Mouse (Mus musculus) forelimb bud, embryonic 11.5 days (tissue): Measurements from ENCODE around the gene Gja6.

Experiments used
- DNase-seq: peaks from one replicate; pipeline ENCODE4 v3.0.0-alpha.2; 2012; ENCODE audit warnings: low read depth, low spot score

Gja6 gene

DNA sequence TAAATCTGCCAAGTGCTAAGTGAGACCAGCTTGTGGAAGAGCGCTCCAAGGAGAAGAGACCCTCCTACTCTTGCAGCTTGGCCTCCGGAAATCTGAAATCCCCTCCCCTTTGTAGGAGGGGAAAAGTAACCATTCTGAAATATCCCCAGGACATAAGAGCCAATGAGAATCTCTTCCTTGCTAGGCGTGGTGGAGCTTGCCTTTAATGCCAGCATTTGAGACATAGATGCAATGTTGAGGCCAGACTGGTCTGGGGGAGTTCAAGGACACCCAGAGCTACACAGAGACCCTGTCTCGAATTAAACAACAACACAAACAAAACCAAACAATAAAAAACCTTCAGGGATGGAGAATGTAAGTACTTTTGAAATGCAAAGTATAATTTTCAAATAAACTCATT lies at the start of gene Gja6:
TSS of gene Gja6 (minus strand) at position 101 of the 400 bp plus-strand sequence.
- no peak for DNase-seq

DNA sequence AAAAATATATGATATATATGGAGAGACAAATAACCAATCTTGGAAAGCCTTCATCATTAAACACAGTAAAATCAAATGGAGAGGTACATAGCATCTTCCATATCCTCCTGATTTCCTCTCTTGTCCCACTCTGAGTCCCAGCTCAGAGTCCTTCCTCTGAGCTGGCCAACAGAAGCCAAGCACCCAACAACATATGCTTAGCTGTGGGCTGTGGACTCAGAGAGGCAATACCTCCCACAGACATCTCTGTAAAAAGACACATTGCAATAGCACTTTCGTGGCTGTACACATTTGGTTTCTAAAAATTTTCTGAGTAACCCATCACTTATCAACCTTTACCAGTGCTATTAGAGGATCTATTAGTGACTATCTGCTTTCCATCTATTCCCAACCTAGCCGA lies 42.7 kb upstream of the Gja6 start:
- DNase-seq = no peak

DNA sequence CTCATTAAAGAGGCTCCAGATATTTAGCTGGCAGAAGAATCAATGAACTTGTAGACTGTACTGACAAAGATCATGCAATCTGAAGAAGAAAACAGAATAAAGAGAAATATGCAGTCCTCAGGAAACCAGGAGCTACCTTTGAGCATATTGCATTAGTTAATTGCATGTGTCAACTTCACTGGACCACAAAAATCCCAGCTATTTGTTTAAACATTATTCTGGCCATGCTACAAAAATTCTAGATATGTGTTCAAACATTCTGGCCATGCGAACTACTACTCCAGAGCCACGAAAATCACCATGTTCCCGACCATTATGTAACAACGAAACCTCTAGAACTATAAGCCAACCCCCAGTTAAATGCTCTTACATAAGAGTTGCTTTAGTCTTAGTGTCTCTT lies 37.9 kb upstream of the Gja6 start:
- no peak for DNase-seq

DNA sequence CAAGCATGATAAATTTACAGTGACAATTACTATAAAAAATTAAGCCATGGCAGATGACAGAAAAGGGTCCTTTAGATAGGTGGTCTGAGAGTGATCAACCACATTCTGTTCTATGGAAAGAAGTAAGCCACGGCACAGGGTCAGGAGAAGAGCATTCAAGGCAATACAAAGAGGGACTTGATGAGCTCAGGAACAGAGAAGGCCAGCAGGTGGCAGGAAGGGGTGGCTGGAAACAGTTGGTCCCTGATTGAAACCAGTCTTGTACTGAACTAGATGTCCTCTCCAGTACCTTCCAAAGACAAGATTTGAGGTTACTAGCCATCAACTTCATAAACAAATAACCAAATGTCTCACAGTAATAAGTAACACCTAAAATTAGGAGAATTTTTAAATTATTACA lies 28.7 kb upstream of the Gja6 start:
- DNase-seq = no peak

DNA sequence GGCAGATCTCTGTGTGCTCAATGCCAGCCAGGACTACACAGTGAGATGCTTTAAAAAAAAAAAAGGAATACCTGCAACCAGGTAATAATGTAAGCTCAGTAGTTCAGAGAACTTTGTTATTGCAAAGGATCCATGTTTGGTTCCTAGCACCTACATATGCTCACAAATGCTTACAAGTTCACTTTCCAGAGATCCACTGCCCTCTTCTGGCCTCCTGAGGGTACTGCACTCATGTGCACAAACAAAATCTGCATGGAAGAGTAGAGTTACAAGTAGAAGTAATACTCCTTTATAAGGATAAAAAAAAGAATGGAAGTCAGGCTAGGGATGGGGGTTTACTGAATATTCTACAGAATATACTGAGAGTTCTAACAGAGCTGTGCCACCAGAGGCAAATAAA lies 23.8 kb upstream of the Gja6 start:
- DNase-seq = no peak

DNA sequence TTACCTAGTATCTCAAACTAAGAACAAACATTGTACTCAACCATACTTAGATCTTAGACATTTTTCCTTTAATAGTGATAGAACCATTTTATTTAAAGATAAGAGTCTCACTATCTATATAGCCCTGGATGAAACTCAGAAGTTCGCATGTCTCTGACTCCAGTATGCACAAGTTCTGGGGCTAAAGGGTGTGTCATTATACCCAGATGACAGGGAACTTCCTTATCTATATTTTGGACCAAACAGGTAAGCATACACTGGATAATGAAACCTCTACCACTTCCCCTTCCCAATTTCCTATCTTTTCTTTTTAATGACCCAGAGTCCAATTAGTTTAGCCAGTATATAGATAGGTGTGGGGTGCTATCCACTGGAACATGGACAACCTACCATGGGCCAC lies 22.0 kb upstream of the Gja6 start:
- DNase-seq = no peak

DNA sequence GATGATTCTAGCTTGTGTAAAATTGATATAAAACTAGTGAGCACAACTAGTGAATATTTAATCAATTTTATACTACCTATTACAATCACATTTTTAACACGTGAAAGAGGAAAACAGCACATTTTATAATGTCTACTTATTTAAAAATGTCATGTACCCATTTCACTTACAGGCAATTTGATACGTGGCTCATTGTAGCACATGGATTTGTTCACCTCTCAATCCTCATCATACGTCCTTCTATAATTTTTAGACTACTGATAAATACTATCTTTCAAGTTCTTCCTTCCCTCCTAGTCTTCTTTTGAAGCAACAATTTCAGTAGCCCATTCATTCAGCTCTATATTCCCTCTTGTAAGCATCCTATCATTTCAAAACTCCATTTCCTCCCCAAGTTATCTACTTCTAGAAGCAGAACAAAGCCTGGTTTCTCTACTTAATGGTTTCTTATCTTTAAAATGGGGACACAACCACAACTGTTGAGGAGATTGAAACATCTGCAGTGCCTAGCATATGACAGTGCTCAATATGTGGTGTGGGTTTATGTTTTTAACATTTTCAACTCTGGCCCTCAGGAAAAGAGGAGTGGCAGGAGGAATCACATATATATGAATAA lies 12.3 kb upstream of the Gja6 start:
- no peak for DNase-seq

DNA sequence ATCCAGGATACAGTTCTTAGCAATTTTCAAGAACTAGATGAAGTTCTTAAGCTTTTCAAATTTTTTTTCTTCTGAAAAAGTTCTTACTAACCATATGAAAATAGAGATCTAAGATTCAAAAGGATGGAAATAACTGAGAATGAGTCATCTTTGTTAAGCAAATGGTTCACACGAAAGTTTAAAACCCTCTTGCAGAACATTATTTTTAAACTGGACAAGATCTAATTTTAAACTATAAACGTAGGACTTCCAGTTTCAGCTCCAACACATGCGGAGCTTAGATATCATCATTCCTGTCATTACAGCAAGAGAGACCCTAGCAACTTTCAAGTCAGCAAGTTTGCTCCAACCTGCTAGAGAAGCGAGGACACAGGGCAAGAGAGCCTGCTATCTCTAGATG lies 375 bp downstream of the Gja6 start:
- DNase-seq = no peak

DNA sequence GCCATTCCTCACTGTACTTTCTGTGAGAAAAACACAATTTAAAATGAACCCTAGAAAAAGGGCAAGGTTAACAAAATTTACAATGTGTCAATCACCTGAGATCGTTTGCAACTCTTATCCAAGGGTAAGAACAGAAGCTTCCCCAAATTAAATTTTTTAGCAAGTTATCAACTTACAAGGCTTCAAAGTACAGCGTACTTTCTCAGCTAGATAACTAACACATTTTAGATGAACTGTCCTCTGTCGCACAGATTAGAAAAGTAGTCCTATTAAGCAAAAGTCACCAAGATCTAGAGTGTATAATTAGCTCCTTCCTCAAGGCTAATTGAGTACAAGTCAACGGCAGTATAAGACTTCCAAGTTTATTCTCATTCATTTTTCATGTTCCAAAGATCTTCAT lies 939 bp downstream of the Gja6 start:
- no peak for DNase-seq

DNA sequence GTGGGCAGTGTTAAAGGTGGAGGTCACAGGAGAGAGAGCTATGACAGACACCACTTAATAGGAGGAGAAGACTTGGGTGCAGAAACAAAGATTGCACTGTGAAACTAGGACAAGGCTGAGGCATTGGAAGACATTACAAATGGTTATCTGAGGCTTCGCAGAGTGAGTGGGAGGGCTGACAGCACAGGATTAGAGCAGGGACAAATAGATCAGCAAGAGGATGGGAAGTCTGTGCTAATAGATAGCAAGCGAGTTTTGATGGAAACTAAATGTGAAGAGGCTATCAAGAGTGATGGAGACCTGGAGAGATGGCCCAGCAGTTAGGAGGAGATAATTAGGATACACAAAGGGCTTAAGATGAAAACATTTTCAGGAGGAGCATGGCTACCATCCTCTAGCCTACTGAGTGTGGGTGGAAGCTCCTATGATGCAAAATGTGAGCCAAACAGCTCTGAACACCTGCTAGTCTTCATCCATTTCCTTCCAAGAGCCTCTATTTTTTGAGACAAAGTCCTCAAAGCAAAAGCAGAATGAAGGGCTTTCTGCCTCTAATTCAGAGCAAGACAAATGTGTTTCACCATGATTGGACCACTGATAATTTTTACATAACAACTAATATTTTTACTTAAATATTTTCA lies 1.7 kb downstream of the Gja6 start:
- no peak for DNase-seq

DNA sequence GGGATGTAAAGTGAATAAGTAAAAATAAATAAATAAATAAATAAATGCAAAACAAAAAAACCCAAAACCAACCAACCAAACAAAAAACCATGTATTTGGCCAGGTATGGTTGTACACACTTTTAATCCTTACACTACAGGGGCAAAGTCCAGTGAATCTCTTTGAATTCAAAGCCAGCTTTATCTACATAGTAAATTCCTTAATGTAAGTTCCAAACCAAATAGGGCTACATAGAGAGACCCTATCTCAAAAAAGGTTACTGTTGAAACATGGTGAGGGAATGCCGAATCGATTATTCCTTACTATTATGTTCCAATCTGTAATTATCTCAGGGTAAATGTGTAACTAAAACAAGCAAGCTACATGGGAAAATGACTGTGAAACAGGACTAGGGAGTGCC lies 5.7 kb downstream of the Gja6 start:
- DNase-seq = no peak

DNA sequence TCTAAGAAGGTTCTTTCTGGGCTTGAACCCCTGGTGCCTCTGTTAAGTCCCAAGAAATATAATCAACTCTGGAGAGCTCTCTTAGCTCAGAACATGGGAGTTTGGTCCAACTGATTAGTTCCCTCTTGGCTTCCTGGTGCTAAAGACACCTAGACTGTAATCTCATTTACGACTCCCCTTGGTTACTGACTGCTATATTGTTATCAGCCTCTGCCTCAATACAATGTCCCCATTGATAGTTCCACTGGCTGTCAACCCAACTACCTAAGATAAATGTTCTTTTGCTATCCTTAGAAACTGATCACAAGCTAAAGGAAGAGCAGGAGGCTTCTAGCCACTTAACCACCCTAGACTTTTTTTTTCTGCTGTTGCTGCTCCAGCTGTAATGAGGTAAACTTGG lies 14.8 kb downstream of the Gja6 start:
- no peak for DNase-seq

DNA sequence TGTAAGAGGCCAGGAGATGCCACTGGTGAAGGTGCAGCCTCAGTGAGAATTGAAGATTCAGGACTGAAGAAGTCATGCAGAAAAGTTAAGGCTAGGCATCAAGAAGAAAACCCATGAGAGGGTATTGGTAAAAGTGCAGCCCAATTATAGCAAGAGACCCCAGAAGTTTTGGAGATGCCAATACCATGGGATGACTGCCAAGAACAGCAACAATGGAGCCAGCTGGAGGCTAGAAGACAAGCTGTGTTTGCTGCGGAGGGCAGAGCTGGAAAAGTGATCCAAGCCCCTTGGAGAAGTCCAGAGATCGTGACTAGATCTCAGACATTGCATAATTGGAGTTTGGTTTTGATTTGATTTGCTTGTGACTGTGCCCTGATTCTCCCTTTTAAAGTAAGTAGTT lies 20.6 kb downstream of the Gja6 start:
- DNase-seq = no peak

DNA sequence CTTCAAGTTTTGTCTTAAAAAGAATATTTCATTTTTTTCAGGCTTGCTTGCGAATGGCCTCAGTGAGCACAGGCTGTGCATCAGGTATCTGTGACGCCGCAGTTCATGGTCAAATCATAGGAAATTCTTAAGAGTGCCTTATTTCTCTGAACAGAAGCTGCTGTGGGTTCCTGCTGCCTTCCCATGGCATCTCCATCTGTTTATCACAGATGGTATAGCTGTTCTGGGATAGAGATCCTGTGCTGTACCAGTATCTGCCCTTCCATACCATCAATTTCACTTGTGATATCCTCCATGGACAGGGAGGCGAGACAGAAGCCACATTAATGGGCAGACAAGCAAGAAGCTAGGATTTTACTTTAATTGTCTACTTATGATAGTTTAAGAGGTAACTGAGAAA lies 40.3 kb downstream of the Gja6 start:
- no peak for DNase-seq

DNA sequence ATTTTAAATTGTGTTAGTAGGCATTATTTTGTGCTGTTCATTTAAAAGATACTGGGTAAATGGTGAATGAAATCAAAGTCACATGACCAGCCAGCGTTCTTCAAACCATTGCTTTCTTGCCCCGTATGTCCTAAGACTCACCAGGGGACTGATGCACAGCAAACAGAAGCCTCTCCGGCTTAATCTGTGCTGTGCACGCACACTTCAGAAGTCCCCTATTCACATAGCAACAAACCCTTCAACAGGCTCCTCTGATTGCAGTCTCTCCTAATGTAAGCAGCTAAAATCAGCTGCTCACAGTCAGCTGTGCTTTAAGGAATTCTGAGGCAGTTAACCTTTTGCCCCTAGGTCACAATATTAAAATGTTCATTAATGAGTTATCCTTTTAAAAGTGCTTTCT lies 41.8 kb downstream of the Gja6 start:
- DNase-seq = no peak

DNA sequence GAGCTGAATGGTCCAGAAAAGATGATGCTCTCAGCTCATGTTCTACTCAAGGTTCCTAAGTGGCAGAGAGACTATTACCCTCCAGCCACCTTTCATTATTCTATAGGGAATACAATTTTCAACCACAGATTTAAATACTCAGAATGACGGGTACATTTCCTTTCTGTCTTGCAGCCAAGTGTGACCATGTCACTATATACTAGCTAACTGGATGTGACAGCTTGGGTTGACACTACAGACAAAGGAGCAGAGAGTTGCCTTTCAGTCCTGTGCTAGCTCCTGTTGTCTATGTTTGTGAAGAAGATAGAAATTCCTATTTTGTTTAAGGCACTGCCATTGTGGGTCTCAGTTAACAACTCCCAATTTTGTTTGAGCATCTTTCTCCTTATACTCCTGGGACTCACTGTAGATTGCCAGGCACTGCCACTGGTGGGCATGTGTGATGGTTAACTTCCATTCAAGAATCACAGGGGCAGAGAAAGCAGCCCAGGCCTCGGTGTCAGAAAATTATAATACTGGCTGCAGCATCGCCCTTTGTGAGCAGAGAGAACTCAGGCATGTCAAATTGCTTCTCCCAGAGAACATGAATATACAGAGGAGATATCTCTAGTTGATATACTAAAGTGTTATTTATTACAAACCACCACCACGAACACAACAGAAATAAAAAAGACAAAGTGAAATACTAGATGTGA lies 43.0 kb downstream of the Gja6 start:
- no peak for DNase-seq
